Mouse (Mus musculus): ENCODE measurements around the gene Tnrc18. TPM values are rescaled to one million over a fixed set of nuclear protein-coding genes. Genes with fewer than 3 reads are reported as not detected.

Tnrc18 gene
- 30.4 TPM for polyA plus RNA-seq (2017; shearing (Covaris generic))

GRCm38 (mm10) chr5:142817524-142818434, at the start of gene Tnrc18:
TSS of gene Tnrc18 (minus strand) at chr5:142817662.

GRCm38 (mm10) chr5:142692248-142692647, 125.2 kb downstream of the Tnrc18 start, which contains the start of gene Slc29a4:
TSS of gene Slc29a4 (plus strand) at chr5:142692512.

Other genes with a start within 250 kb of the Tnrc18 start
- gene Mmd2, start 208.9 kb downstream of the Tnrc18 start, polyA plus RNA-seq (2017; shearing (Covaris generic)): not detected
- 47.4 TPM for gene Wipi2, start 190.0 kb downstream of the Tnrc18 start, polyA plus RNA-seq (2017; shearing (Covaris generic))
- gene Slc29a4, start 125.2 kb downstream of the Tnrc18 start, polyA plus RNA-seq (2017; shearing (Covaris generic)): 0.69 TPM
- gene Fbxl18, start 77.8 kb upstream of the Tnrc18 start, polyA plus RNA-seq (2017; shearing (Covaris generic)): 4.1 TPM
- gene Actb, start 89.1 kb upstream of the Tnrc18 start, polyA plus RNA-seq (2017; shearing (Covaris generic)): 1,713 TPM
- gene Fscn1, start 142.7 kb upstream of the Tnrc18 start, polyA plus RNA-seq (2017; shearing (Covaris generic)): 0.18 TPM

Measured in effector memory CD4-positive, alpha-beta T cell, adult 7 months (primary cell).